Mouse (Mus musculus) left cerebral cortex, postnatal 36 days (tissue): ENCODE results near the gene Timd4. TPM values are rescaled to one million over a fixed set of nuclear protein-coding genes. Genes with fewer than 3 reads are reported as not detected.

ENCODE experiments used
- DNase-seq, 2 experiments: peaks; one replicate each; pipeline ENCODE4 v3.0.0; 2021 to 2022; ENCODE audit warnings: low spot score in 2 of 2, mixed read lengths in 1 of 2
- intact Hi-C: fragments of 180-260 bp; cut with DNase I; formaldehyde crosslinking; loops from one replicate; pipeline ENCODE4 v1.15.1; 2025
- total RNA-seq, 2 experiments: library from RNA; stranded (reverse); gene quantifications; 2 replicates each; pipeline ENCODE4 v1.2.3; 2021

Gene Timd4
- not detected for total RNA-seq

DNA sequence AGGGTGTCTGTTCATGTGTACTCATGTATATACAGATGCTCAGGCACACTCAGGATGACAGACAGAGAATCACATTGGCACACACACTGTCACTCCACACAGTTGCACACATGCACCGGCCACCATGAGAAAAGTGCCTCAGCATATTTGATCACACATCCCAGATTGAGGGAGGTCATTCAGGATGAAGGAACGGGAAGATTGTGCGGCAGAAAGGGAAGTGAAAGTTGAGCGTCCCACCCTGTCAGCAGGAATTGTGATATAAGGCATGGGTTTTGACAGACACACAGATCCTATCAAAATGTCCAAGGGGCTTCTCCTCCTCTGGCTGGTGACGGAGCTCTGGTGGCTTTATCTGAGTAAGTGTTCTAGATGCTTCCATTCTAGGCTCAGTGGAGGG, at the start of gene Timd4:
Gene Timd4 (plus strand): TSS at position 290 of the 400 bp plus-strand sequence.
- DNase-seq = no peak
- intact Hi-C loops = no loop called here

GRCm38 (mm10) chr11:46776879-46777278, 33.7 kb upstream of the Timd4 start:
- intact Hi-C loops = no loop called here
- no peak for DNase-seq

DNA sequence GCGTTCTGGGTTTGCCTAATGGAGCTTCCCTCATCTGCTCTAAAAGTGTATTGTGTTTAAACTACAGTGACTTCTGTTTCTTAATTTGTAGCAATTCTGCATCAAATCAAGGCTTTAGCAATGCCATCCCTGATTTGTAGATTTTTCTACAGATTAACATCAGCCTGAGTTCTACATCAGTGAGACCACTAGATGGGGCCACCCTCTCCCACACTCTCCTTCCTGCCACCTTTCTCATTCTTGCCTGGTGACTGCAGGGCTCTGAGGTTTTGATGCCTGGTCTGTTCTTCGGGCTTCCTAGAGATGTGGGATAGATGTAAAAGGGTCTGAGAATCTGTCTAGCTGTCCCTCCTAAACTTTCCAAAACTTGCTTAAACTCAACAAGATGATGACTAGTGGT, 30.8 kb upstream of the Timd4 start:
- intact Hi-C loops = no loop called here
- no peak for DNase-seq

DNA sequence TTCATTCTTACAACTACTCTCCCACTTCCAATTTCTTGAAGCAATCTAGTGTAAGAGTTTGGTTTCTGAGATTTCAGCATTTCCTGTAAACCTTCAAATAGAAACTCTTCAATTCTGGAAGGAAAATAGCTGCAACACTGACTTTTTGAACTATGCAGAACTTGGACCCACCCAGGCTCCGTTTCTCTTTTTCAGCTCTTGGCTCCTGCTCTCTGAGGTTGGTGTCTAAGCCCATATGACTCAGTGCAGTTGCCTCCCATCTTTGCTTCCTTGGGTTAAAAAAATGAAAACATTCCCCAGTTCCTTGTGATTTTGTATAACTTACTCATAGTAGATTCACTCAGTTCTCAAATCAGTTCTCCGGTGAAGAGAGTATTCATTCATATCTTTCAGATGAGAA, 6.2 kb upstream of the Timd4 start:
- intact Hi-C loops = no loop called here

DNA sequence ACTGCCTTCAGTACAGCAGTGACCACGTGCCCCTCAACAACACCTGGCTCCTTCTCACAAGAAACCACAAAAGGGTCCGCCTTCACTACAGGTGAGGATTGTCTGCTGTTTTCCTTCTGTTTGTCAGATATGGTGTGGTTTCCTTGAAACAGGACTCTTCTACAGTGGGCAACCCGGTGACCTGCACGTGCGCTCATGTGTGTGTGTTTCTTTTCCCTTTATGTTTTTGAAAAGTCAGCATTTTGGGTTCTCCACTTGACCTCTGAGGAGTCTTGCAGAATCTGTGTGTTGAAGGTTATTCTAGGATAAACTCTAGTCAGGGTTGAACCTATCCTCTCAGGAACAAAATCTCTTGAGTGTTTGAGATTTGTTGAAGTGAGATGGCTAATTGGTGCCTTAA, 7.1 kb downstream of the Timd4 start:
- no peak for DNase-seq

More for the DNA sequence above, 6.2 kb upstream of the Timd4 start:
- no peak for DNase-seq

GRCm38 (mm10) chr11:46819930-46820329, 9.3 kb downstream of the Timd4 start:
- intact Hi-C loops = no loop called here
- DNase-seq = no peak

More for the DNA sequence above, 7.1 kb downstream of the Timd4 start:
- intact Hi-C loops = no loop called here

DNA sequence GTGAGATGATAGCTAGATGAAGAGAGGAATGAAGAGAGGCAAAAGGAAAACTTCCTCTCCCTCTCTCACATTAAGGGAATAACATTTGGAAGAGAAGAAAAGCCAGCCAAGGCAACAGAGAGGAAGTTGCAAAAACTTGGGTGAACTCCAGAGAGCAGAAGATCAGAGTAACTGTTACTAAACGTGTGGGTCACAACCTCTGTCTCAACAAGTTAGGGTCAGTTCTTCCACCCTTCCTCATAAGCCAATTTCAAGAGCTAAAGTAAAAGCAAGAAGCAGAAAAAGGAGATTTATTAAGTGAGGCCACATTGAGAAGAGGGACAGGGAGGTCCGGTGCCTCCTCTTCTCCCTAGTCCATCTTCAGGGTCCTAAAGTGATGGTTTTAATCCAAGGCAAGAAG, 19.7 kb downstream of the Timd4 start:
- intact Hi-C loops = no loop called here
- no peak for DNase-seq

DNA sequence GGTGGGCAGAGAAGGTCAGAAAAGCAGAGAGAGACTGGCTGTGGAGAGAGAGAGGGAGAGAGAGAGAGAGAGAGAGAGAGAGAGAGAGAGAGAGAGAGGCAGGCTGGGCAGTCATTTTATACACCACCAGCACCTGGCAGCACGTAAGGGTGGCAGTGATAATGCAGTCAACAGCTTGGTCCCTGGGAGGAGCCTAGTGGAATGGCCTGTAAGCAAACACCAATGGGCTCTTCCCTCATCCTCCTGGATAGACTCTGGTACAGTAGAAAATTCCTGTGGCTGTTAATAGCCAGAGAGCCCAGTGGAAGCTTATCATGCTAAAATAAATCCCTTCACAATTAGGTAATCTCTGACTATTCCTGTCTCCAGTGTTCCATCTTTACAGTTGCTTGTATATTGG, 24.5 kb downstream of the Timd4 start:
- DNase-seq = no peak
- intact Hi-C loops = no loop called here

GRCm38 (mm10) chr11:46842015-46842726, 31.6 kb downstream of the Timd4 start:
- DNase-seq = no peak
- intact Hi-C loops = loop anchor here (10.0 kb wide), 1 partner anchor 1933 kb away; no protein-coding TSS in a partner anchor

- intact Hi-C loops = loop anchor here (5.0 to 10.0 kb wide), 2 partner anchors 1741 to 1928 kb away; no protein-coding TSS in a partner anchor
- no peak for DNase-seq
Observed at GRCm38 (mm10) chr11:46846661-46847060, 36.1 kb downstream of the Timd4 start.

- no peak for DNase-seq
- intact Hi-C loops = loop anchor here (5.0 to 10.0 kb wide), 2 partner anchors 1739 to 1927 kb away; no protein-coding TSS in a partner anchor
Observed at GRCm38 (mm10) chr11:46847827-46848220, 37.2 kb downstream of the Timd4 start.

- intact Hi-C loops = loop anchor here (5.0 to 10.0 kb wide), 2 partner anchors 1739 to 1926 kb away; no protein-coding TSS in a partner anchor
- DNase-seq = no peak
Observed at GRCm38 (mm10) chr11:46848221-46848971, 37.8 kb downstream of the Timd4 start.

GRCm38 (mm10) chr11:46864809-46865208, 54.2 kb downstream of the Timd4 start:
- peak; percentile 10 to 17 for DNase-seq
- intact Hi-C loops = no loop called here

DNA sequence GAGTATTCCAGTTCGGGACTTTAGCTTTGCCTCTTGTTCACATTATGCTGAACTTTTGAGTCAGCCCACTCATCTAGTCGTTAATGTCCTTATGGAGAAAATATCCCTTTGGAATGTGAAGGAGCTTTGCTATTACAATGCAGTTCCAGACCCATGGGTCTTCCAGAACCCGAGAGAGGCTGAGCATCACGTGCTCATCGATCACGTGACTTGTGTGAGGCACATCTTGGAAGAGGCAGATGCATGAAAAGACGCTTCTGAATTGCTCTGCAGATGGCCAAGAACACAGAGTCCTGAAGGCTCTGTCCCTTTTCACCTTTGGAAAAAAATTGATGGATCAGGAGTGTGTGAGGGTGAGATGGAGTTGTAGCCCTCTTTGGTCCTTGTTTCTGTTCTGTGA, 58.0 kb downstream of the Timd4 start:
- no peak for DNase-seq
- intact Hi-C loops = no loop called here

GRCm38 (mm10) chr11:46875774-46876173, 65.2 kb downstream of the Timd4 start:
- intact Hi-C loops = no loop called here
- DNase-seq = peak in 1 of 2 experiments; percentile 6

DNA sequence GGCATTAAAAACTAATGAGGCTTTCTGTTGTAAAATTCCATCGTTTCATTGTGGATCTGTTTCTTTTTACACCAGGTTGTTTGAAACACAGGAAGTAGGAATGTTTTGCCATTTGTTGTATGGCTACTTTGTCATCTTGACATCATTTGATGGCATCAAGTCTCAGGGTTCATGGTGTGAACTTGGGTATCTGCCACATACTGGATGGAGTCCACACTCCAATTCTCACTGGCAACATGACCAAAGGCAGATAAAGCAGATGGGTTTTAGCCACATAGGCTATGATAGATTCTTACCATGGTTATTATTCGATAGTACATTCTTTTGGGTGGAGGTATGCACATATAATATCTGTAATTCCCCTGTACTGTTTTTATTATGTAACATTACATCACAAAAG, 71.9 kb downstream of the Timd4 start:
- intact Hi-C loops = no loop called here
- DNase-seq = no peak

GRCm38 (mm10) chr11:46889093-46889492, 78.5 kb downstream of the Timd4 start:
- intact Hi-C loops = no loop called here
- no peak for DNase-seq
